Mouse (Mus musculus): Measurements from ENCODE around the gene 4931428L18Rik. TPM values are rescaled to one million over a fixed set of nuclear protein-coding genes. Genes with fewer than 3 reads are reported as not detected.
A peak's percentile ranks its signal among the peaks of the same experiment; 100 is the strongest.

Gene 4931428L18Rik
- polyA plus RNA-seq, 1 experiment from 2014 or later = 0.25 TPM

DNA sequence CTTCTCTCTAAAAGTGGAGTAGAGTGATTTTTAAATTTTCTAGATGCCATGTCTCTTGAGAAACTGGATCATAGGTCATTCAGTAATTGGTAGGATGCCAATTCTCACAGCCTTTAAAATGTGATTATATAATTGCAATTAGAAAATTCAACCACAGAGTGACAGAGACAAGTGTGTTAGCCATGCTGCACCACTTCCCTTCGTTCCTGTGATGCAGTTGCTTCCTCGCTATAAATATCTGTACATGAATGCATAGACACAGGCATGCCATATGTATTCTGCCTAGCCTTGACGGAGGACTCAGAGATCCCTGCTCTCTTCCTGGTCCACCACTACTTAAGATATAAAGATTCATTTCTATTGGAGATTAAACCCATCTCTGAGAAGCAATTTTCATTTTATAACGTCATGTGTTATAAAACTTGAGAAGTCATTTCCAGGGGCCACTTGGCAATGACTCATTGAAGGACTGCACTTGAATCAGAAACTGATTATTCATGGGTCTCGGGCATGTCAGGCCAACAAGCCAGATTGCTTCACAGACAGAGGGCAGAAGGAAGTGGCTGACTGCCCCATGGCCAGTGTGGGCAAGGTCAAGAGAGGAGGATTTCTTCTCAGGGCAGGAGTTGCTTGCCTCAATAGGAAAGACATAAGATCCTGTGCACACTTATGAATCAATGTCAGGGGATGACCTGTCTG is 172.4 kb downstream of the 4931428L18Rik start:
- 74% methylated on average over 5 of the region's 5 CpGs for WGBS
- no peaks in the 10 kb centered on the region for H3K9me3 ChIP-seq (replicated peaks; ENCODE audit: control insufficient read depth, low read length)
- H3K4me2 ChIP-seq (ENCODE audit: low read depth, low read length) = no peak overlapping the region
- no peaks in the 10 kb centered on the region for H3K27me3 ChIP-seq (ENCODE audit: control insufficient read depth, insufficient read depth, low read length)
- H3K9ac ChIP-seq (ENCODE audit: low read length) = no peak overlapping the region
- no peak overlapping the region for H3K27ac ChIP-seq (ENCODE audit: low read length)
- no peaks in the 10 kb centered on the region for H3K36me3 ChIP-seq (ENCODE audit: control insufficient read depth, insufficient read depth, low read length)
- H3K4me3 ChIP-seq (replicated peaks; ENCODE audit: low read length) = no peak overlapping the region
- H3K4me1 ChIP-seq (ENCODE audit: control insufficient read depth, insufficient read depth, low read length) = no peaks in the 10 kb centered on the region
- no peak for ATAC-seq (ENCODE audit: insufficient read depth, low FRiP score)

DNA sequence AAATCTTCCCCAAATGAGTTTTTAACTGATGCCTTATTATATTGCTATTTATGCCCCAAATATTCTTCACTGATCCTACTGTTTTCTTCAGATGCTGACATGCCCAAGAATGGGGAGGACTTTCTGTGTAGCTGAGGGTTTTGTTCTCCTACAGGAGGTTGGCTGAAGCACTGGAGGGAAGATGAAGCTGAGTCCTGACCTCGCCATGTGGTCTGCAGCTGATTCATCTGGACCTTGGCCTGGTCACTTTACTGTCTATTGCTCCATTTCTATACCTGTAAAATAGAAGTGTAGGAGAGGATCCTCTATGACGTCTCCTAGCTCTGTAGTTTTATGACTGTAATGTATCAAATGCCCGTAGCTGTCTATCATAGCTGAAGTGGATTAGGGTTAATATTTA is 179.3 kb downstream of the 4931428L18Rik start:
- no peaks in the 10 kb centered on the region for H3K27me3 ChIP-seq (ENCODE audit: control insufficient read depth, insufficient read depth, low read length)
- H3K36me3 ChIP-seq (ENCODE audit: control insufficient read depth, insufficient read depth, low read length) = no peaks in the 10 kb centered on the region
- H3K4me2 ChIP-seq (ENCODE audit: low read depth, low read length) = no peak overlapping the region
- 84% methylated on average over 3 of the region's 3 CpGs for WGBS
- H3K4me3 ChIP-seq (replicated peaks; ENCODE audit: low read length) = no peak overlapping the region
- H3K9me3 ChIP-seq (replicated peaks; ENCODE audit: control insufficient read depth, low read length) = no peaks in the 10 kb centered on the region
- no peak overlapping the region for H3K27ac ChIP-seq (ENCODE audit: low read length)
- H3K9ac ChIP-seq (ENCODE audit: low read length) = no peak overlapping the region
- H3K4me1 ChIP-seq (ENCODE audit: control insufficient read depth, insufficient read depth, low read length) = no peaks in the 10 kb centered on the region
- ATAC-seq (ENCODE audit: insufficient read depth, low FRiP score) = no peak

DNA sequence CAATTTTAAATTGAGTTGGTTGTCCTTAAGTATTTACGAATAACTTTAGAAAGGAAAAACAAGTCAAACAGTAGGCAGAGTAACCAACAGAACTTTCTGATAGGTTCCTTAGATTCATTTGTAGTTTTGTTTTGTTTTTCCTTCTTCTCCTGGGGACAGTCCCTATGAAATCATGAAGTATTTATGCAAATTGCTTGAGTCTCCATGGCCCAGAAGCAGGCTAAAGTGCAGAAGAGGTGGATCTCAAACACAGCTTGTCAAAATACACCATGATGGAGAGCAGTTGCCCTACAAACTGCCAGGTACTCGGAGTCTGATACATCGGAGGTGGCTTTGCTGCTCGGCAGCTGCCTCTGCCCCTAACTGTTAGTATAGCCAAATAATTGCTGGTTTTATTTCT is 179.7 kb downstream of the 4931428L18Rik start:
- Histone ChIP-seq H3K4me2 (ENCODE audit: low read depth, low read length) (no peak overlapping the region), H3K36me3 (ENCODE audit: control insufficient read depth, insufficient read depth, low read length) (no peaks in the 10 kb centered on the region), H3K4me1 (ENCODE audit: control insufficient read depth, insufficient read depth, low read length) (no peaks in the 10 kb centered on the region), H3K4me3 (replicated peaks; ENCODE audit: low read length) (no peak overlapping the region), H3K27me3 (ENCODE audit: control insufficient read depth, insufficient read depth, low read length) (no peaks in the 10 kb centered on the region), H3K27ac (ENCODE audit: low read length) (no peak overlapping the region), H3K9ac (ENCODE audit: low read length) (no peak overlapping the region), H3K9me3 (replicated peaks; ENCODE audit: control insufficient read depth, low read length) (no peaks in the 10 kb centered on the region)
- ATAC-seq (ENCODE audit: insufficient read depth, low FRiP score) = no peak
- WGBS = 66% methylated on average over 4 of the region's 4 CpGs

DNA sequence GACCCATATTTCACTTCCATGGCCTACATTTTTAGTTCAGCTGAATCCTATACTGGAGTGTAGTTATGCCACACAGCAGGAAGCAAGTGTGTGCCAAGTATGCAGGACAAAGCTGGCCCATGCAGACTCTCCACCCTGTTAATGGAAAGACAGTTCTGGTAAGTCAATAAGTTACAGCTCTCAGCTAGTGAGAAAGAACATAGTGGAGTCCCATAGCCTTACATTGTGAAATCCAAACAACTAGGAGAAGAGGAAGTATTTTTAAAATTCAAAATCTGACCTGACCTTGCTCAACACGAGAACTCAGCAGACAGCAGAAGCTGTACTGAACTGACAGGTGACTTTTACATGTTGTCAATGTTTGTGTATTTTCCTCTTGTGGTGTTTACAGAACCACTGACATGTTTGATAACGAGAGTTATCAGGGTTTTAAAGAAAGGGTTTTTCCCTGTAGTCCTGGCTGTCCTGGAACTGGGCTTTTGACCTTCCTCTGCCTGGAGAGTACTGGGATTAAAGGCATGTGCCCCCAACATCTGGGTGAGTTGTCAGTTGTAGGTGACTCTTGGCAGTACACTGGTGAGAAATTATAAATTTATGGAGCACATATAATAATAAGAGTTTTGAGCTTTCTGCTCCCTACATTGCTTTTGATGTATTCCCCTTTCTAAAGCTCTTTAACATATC is 188.5 kb downstream of the 4931428L18Rik start:
- no peak overlapping the region for H3K4me3 ChIP-seq (replicated peaks; ENCODE audit: low read length)
- H3K9ac ChIP-seq (ENCODE audit: low read length) = no peak overlapping the region
- H3K4me2 ChIP-seq (ENCODE audit: low read depth, low read length) = no peak overlapping the region
- no peaks in the 10 kb centered on the region for H3K36me3 ChIP-seq (ENCODE audit: control insufficient read depth, insufficient read depth, low read length)
- no peaks in the 10 kb centered on the region for H3K27me3 ChIP-seq (ENCODE audit: control insufficient read depth, insufficient read depth, low read length)
- no peak overlapping the region for H3K27ac ChIP-seq (ENCODE audit: low read length)
- H3K4me1 ChIP-seq (ENCODE audit: control insufficient read depth, insufficient read depth, low read length) = no peaks in the 10 kb centered on the region
- ATAC-seq (ENCODE audit: insufficient read depth, low FRiP score) = peak; percentile 74
- H3K9me3 ChIP-seq (replicated peaks; ENCODE audit: control insufficient read depth, low read length) = 0 out of 2 replicates have a peak, but pooled peaks cover 4% of the 10 kb centered on the region
- 25% methylated on average over 2 of the region's 2 CpGs for WGBS

DNA sequence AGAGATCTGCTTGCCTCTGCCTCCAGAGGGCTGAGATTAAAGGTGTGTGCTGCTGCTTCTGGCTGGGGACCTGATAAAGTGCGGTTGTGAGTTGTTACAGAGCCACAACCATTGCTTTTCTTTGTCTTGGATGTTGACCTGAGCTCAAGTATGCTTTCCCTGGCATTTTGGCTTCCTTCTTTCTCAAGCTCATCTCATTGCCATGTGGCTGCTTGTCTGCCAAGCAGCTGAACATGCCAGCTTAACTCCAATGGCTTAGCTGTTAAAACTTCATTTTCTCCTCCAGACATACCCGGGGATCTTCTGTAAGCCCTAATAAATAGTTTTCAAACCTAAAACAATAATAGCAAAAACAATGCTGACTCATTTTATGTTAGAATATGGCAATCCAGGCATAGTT is 190.1 kb downstream of the 4931428L18Rik start:
- Histone ChIP-seq H3K9me3 (replicated peaks; ENCODE audit: control insufficient read depth, low read length) (0 out of 2 replicates have a peak, but pooled peaks cover 2% of the 10 kb centered on the region), H3K27me3 (ENCODE audit: control insufficient read depth, insufficient read depth, low read length) (no peaks in the 10 kb centered on the region), H3K36me3 (ENCODE audit: control insufficient read depth, insufficient read depth, low read length) (no peaks in the 10 kb centered on the region), H3K4me1 (ENCODE audit: control insufficient read depth, insufficient read depth, low read length) (no peaks in the 10 kb centered on the region), H3K9ac (ENCODE audit: low read length) (no peak overlapping the region), H3K4me2 (ENCODE audit: low read depth, low read length) (no peak overlapping the region), H3K4me3 (replicated peaks; ENCODE audit: low read length) (no peak overlapping the region), H3K27ac (ENCODE audit: low read length) (no peak overlapping the region)
- WGBS = 83% methylated on average over 2 of the region's 2 CpGs
- ATAC-seq (ENCODE audit: insufficient read depth, low FRiP score) = no peak

DNA sequence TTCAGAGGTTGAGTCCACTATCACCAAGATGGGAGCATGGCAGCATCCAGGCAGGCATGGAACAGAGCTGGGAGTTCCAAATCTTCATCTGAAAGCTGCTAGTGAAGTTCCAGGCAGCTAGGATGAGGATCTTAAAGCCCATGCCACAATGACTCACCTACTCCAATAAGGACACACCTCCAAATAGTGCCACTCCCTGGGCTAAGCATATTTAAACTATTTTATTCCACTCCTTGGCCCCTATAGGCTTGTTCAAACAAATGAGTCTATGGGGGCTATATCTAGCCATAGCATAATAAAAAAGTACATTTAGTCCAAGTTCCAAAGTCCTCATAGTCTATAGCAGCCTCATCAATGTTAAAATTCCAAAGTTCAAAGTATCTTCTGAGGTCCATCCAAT is 199.3 kb downstream of the 4931428L18Rik start:
- Histone ChIP-seq H3K4me3 (replicated peaks; ENCODE audit: low read length) (no peak overlapping the region), H3K9ac (ENCODE audit: low read length) (no peak overlapping the region), H3K4me1 (ENCODE audit: control insufficient read depth, insufficient read depth, low read length) (no peaks in the 10 kb centered on the region), H3K36me3 (ENCODE audit: control insufficient read depth, insufficient read depth, low read length) (no peaks in the 10 kb centered on the region), H3K4me2 (ENCODE audit: low read depth, low read length) (no peak overlapping the region), H3K27ac (ENCODE audit: low read length) (no peak overlapping the region), H3K27me3 (ENCODE audit: control insufficient read depth, insufficient read depth, low read length) (no peaks in the 10 kb centered on the region), H3K9me3 (replicated peaks; ENCODE audit: control insufficient read depth, low read length) (no peaks in the 10 kb centered on the region)
- peak; percentile 68 for ATAC-seq (ENCODE audit: insufficient read depth, low FRiP score)

DNA sequence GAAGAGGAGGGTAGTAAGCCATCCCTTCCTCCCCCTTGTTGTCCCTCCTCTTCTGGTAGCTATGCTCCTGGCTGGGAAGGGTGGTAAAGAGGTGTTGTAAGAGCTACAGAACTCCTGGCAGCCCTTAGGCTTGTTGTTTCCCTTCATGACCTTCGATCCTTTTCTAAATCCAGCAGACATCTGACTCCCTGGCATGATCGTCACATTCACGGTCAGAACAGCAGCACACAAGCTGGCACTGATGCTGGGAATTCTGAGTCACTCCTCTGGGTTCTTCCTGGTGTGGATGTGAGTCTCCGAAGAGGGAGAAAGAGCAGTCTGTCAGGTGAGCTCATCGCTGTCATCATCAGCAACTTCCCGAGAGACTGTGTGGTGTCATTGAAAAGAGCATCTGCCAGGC is 203.2 kb downstream of the 4931428L18Rik start:
- H3K9me3 ChIP-seq (replicated peaks; ENCODE audit: control insufficient read depth, low read length) = no peaks in the 10 kb centered on the region
- 66% methylated on average over 6 of the region's 6 CpGs for WGBS
- H3K27me3 ChIP-seq (ENCODE audit: control insufficient read depth, insufficient read depth, low read length) = no peaks in the 10 kb centered on the region
- H3K36me3 ChIP-seq (ENCODE audit: control insufficient read depth, insufficient read depth, low read length) = no peaks in the 10 kb centered on the region
- no peak overlapping the region for H3K9ac ChIP-seq (ENCODE audit: low read length)
- 0 out of 2 replicates have a peak, but pooled peaks cover 5% of the 10 kb centered on the region for H3K4me1 ChIP-seq (ENCODE audit: control insufficient read depth, insufficient read depth, low read length)
- ATAC-seq (ENCODE audit: insufficient read depth, low FRiP score) = no peak
- H3K27ac ChIP-seq (ENCODE audit: low read length) = no peak overlapping the region
- no peak overlapping the region for H3K4me3 ChIP-seq (replicated peaks; ENCODE audit: low read length)
- H3K4me2 ChIP-seq (ENCODE audit: low read depth, low read length) = no peak overlapping the region

DNA sequence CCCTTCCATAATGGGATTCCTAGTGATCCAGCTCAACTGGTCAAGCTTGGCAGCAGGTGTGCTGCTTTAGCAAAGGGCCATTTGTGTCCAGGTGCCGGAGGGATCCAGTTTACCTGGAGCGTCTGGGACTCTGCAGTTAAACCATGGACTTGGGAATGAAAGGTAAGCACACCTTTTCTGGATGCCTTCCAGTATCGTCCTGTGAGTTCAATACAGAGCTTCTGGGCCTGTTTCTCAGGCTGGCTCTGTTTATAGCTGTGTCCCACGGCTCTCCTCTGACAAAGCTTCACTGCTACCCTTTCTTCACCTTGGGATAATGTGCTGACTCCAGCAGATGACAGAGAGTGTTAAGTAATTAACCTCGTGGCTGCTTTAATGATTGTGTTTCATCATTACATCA is 205.1 kb downstream of the 4931428L18Rik start:
- no peaks in the 10 kb centered on the region for H3K36me3 ChIP-seq (ENCODE audit: control insufficient read depth, insufficient read depth, low read length)
- H3K9ac ChIP-seq (ENCODE audit: low read length) = no peak overlapping the region
- H3K27ac ChIP-seq (ENCODE audit: low read length) = no peak overlapping the region
- H3K4me2 ChIP-seq (ENCODE audit: low read depth, low read length) = no peak overlapping the region
- ATAC-seq (ENCODE audit: insufficient read depth, low FRiP score) = peak; percentile 13; the same call in 1 of the 2 replicates
- H3K4me1 ChIP-seq (ENCODE audit: control insufficient read depth, insufficient read depth, low read length) = 0 out of 2 replicates have a peak, but pooled peaks cover 5% of the 10 kb centered on the region
- H3K4me3 ChIP-seq (replicated peaks; ENCODE audit: low read length) = no peak overlapping the region
- H3K27me3 ChIP-seq (ENCODE audit: control insufficient read depth, insufficient read depth, low read length) = no peaks in the 10 kb centered on the region
- no peaks in the 10 kb centered on the region for H3K9me3 ChIP-seq (replicated peaks; ENCODE audit: control insufficient read depth, low read length)
- WGBS = 65% methylated on average over 5 of the region's 5 CpGs

DNA sequence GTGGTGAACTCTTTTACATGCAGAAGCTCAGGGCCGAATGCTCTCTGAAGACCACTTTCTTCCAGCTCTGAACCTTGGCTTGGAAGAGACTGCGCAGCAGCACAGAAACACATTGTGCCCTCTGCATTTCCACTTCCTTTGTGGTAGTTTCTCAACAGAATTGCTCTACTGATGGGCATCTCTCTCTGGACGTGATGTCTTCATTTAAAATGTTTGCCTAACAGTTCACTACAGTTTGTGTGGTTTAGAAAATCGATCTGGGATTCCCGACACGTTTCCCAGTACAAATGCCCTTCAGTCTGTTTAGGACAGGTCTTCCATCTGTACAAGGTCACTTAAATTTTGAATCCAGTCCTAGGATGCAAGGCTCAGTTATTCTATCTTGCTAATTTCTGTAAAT is 206.4 kb downstream of the 4931428L18Rik start:
- no peaks in the 10 kb centered on the region for H3K9me3 ChIP-seq (replicated peaks; ENCODE audit: control insufficient read depth, low read length)
- H3K4me2 ChIP-seq (ENCODE audit: low read depth, low read length) = no peak overlapping the region
- 0 out of 2 replicates have a peak, but pooled peaks cover 5% of the 10 kb centered on the region for H3K4me1 ChIP-seq (ENCODE audit: control insufficient read depth, insufficient read depth, low read length)
- H3K27ac ChIP-seq (ENCODE audit: low read length) = no peak overlapping the region
- no peaks in the 10 kb centered on the region for H3K36me3 ChIP-seq (ENCODE audit: control insufficient read depth, insufficient read depth, low read length)
- H3K27me3 ChIP-seq (ENCODE audit: control insufficient read depth, insufficient read depth, low read length) = no peaks in the 10 kb centered on the region
- ATAC-seq (ENCODE audit: insufficient read depth, low FRiP score) = no peak
- no peak overlapping the region for H3K9ac ChIP-seq (ENCODE audit: low read length)
- 75% methylated on average over 6 of the region's 6 CpGs for WGBS
- H3K4me3 ChIP-seq (replicated peaks; ENCODE audit: low read length) = no peak overlapping the region

Data from stomach, embryonic 16.5 days (tissue).